Mouse (Mus musculus) CH12.LX (cell line): Measurements from ENCODE around the gene Sphk2. TPM values are rescaled to one million over a fixed set of nuclear protein-coding genes. Genes with fewer than 3 reads are reported as not detected.

ENCODE experiments used
- DNase-seq: peaks from one replicate; pipeline ENCODE4 v3.0.0-alpha.2; 2013; ENCODE audit errors: extremely low read depth
- H3K27ac ChIP-seq: 2 replicates; pipeline ENCODE4 v1.5.1; 2012; ENCODE audit warnings: low read depth, mild to moderate bottlenecking, control low read depth, moderate library complexity; ENCODE audit not compliant: insufficient read depth
- H3K27me3 ChIP-seq: replicated peaks from 2 replicates; pipeline ENCODE3; 2012; ENCODE audit warnings: inconsistent platforms
- H3K36me3 ChIP-seq, 2 experiments: replicated peaks in 1 of 2; 2 replicates each; pipeline versions ENCODE3 to v1.6.1; 2012; ENCODE audit warnings: inconsistent platforms in 1 of 2, low read length in 1 of 2, mild to moderate bottlenecking in 1 of 2, mixed read lengths in 1 of 2, moderate library complexity in 1 of 2; ENCODE audit not compliant: control insufficient read depth in 1 of 2, insufficient read depth in 1 of 2
- H3K4me1 ChIP-seq, 2 experiments: 2 replicates each; pipeline ENCODE4 v1.6.1; 2012; ENCODE audit warnings: inconsistent platforms in 1 of 2, moderate library complexity in 1 of 2; ENCODE audit not compliant: insufficient read depth in 2 of 2, control insufficient read depth in 1 of 2
- H3K4me2 ChIP-seq: 2 replicates; pipeline ENCODE4 v1.6.1; 2012; ENCODE audit warnings: low read depth, mild to moderate bottlenecking, control low read depth; ENCODE audit not compliant: poor library complexity, insufficient read depth, severe bottlenecking
- H3K4me3 ChIP-seq, 3 experiments: fragments of 150-350 bp in 1 of 3; sonication (generic) in 1 of 3; replicated peaks in 1 of 3; 2 replicates each; pipeline versions ENCODE3 to v1.5.1; 2011 to 2012; ENCODE audit warnings: low read depth in 2 of 3, low read length in 2 of 3, mild to moderate bottlenecking in 2 of 3, moderate library complexity in 2 of 3, control low read depth in 1 of 3, improper control_type of control experiment in 1 of 3, inconsistent platforms in 1 of 3, mixed read lengths in 1 of 3; ENCODE audit not compliant: poor library complexity in 1 of 3
- H3K79me2 ChIP-seq: replicated peaks from 2 replicates; pipeline ENCODE4 v1.6.1; 2012; ENCODE audit warnings: mild to moderate bottlenecking, moderate library complexity; ENCODE audit not compliant: control insufficient read depth, poor library complexity, insufficient read depth, severe bottlenecking; ENCODE audit errors: extremely low read depth
- H3K9ac ChIP-seq: 2 replicates; pipeline ENCODE4 v1.6.1; 2012; ENCODE audit warnings: low read depth, mild to moderate bottlenecking, control low read depth, moderate library complexity; ENCODE audit not compliant: insufficient read depth
- H3K9me3 ChIP-seq: replicated peaks from 2 replicates; pipeline ENCODE3; 2012; ENCODE audit warnings: low read length, inconsistent platforms, mixed read lengths
- BHLHE40 ChIP-seq: IDR thresholded peaks from 2 replicates; pipeline ENCODE4 v1.6.1; 2011; ENCODE audit warnings: mild to moderate bottlenecking, low read depth, low read length, improper control_type of control experiment
- CTCF ChIP-seq, 2 experiments: IDR thresholded peaks in 1 of 2; conservative IDR thresholded peaks in 1 of 2; 2 replicates each; pipeline ENCODE4 v1.5.1; 2011 to 2012; ENCODE audit warnings: low read depth in 2 of 2, low read length in 2 of 2, improper control_type of control experiment in 1 of 2, inconsistent platforms in 1 of 2, mild to moderate bottlenecking in 1 of 2, moderate library complexity in 1 of 2
- GABPA ChIP-seq: IDR thresholded peaks from 2 replicates; pipeline ENCODE4 v1.6.1; 2012; ENCODE audit warnings: low read depth, low read length, improper control_type of control experiment, inconsistent platforms; ENCODE audit not compliant: insufficient replicate concordance
- MAX ChIP-seq: IDR thresholded peaks from 2 replicates; pipeline ENCODE4 v1.6.1; 2011; ENCODE audit warnings: low read length, improper control_type of control experiment
- MXI1 ChIP-seq: IDR thresholded peaks from 2 replicates; pipeline ENCODE4 v1.6.1; 2011; ENCODE audit warnings: mild to moderate bottlenecking, low read depth, low read length, improper control_type of control experiment
- RAD21 ChIP-seq: IDR thresholded peaks from 2 replicates; pipeline ENCODE4 v1.6.1; 2011; ENCODE audit warnings: low read depth, mild to moderate bottlenecking, low read length, improper control_type of control experiment, moderate library complexity
- RCOR1 ChIP-seq: conservative IDR thresholded peaks from 2 replicates; pipeline ENCODE4 v1.6.1; 2012; ENCODE audit warnings: low read depth, mild to moderate bottlenecking, inconsistent platforms, low read length, improper control_type of control experiment
- SIN3A ChIP-seq: IDR thresholded peaks from 2 replicates; pipeline ENCODE4 v1.6.1; 2012; ENCODE audit warnings: low read length, improper control_type of control experiment, inconsistent platforms
- SMC3 ChIP-seq: IDR thresholded peaks from 2 replicates; pipeline ENCODE4 v1.6.1; 2011; ENCODE audit warnings: low read depth, low read length, improper control_type of control experiment
- ZMIZ1 ChIP-seq: IDR thresholded peaks from 2 replicates; pipeline ENCODE4 v1.6.1; 2012; ENCODE audit warnings: low read depth, mild to moderate bottlenecking, inconsistent platforms, low read length, improper control_type of control experiment
- dilution Hi-C: fragments of 300-500 bp; cut with MboI; formaldehyde crosslinking; loops from 2 replicates; pipeline ENCODE4 v1.14.3; 2020; ENCODE audit warnings: low sequenced_read_pairs; ENCODE audit not compliant: extremely low pct_unique_long_range_greater_than_20kb, extremely low pct_ligation_motif_present
- in situ Hi-C: fragments of 300-500 bp; cut with MboI; formaldehyde crosslinking; loops from 3 replicates; pipeline ENCODE4 v1.14.3; 2019; ENCODE audit warnings: low sequenced_read_pairs, low pct_ligation_motif_present, low pct_unique_long_range_greater_than_20kb, mixed read lengths
- polyA plus RNA-seq: library from polyadenylated mRNA; unstranded; fragments of >175 nt; gene quantifications from 2 replicates; pipeline ENCODE4 v1.2.1, GENCODE M21; 2012; ENCODE audit warnings: low read depth; ENCODE audit not compliant: insufficient read length
- total RNA-seq, 2 experiments: library from RNA; depleted of rRNA; stranded (reverse); fragments of 300-350 nt in 1 of 2; fragments of >200 nt in 1 of 2; gene quantifications; 2 replicates each; pipeline ENCODE4 v1.2.3; 2012 to 2014

Gene Sphk2
- total and polyA plus RNA-seq, 3 experiments: 9.4 to 22.4 (median 16.6) TPM

DNA sequence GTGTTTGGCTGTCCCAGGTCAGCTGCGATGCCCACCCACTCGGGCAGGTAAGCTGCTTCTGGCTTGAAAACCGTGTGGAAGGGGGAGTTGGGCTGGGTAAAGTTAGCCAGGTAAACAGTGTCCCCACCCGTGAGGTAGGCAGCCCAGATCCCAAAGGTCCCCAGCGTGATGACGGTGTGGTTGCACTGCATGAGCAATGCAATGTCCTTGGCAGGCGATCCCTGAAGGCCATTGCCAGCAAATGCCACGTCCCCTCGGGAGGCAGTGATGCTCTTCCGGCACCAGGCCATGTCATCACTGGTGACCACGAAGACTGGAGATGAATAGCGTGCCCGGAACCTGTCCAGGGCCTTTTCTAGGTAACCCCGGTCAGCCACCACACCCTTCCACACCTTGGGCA lies 39.3 kb downstream of the Sphk2 start:
- Histone ChIP-seq H3K4me1 (peaks cover 31 to 50% of the 10 kb centered on the region in 2 experiments), H3K9me3 (no peaks in the 10 kb centered on the region), H3K27ac (no peak overlapping the region), H3K79me2 (no peaks in the 10 kb centered on the region), H3K4me3 (no peak overlapping the region), H3K4me2 (no peak overlapping the region), H3K36me3 (no peaks in the 10 kb centered on the region), H3K27me3 (no peaks in the 10 kb centered on the region), H3K9ac (no peak overlapping the region)
- no peak for DNase-seq
- dilution Hi-C loops (no loop called here), in situ Hi-C loops (no loop called here)
- TF ChIP-seq MXI1: no peak
- TF ChIP-seq BHLHE40: no peak
- TF ChIP-seq CTCF (conservative IDR thresholded peaks at IDR 0.05 in 1 of 2, IDR thresholded peaks at IDR 0.05 in 1 of 2; ENCODE audit: low read depth in 2 of 2, low read length in 2 of 2): no peak

DNA sequence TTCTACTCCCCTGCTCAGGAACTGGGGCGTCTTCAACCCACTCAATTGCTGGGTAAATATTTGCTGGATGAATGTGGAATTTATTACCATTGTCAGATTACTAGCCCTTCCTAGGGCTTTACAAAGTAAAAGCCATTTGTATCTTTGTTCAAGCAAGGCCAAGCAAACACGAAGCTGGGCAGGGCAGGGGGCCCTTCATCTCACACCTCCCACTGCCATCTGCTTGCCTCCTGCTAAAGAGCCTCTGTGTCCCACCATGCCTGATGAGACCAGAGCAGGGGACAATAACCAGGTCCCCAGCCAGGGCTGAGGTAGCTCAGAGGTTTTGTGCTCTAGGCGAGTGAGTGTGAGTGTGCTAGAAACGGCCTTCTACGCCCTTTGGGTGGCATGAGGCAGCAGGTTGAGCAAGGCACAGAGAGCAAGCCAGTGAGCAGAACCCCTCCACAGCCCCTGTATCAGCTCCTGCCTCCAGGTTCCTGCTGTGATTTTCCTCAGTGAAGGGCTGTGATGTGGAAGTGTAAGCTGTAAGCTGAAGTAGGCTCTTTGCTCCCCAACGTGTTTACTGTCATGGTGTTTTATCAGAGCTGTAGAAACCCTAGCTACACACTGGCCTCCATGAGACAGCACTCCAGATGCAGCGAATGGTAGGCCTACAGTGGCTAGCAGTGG lies 40.0 kb downstream of the Sphk2 start:
- H3K79me2 ChIP-seq: no peaks in the 10 kb centered on the region
- TF ChIP-seq RCOR1 (no peak), ZMIZ1 (no peak), MAX (no peak), SIN3A (no peak), CTCF (conservative IDR thresholded peaks at IDR 0.05 in 1 of 2, IDR thresholded peaks at IDR 0.05 in 1 of 2; ENCODE audit: low read depth in 2 of 2, low read length in 2 of 2) (no peak)
- H3K27me3 ChIP-seq: no peaks in the 10 kb centered on the region

GRCm38 (mm10) chr7:45668921-45669320 lies 48.9 kb downstream of the Sphk2 start:
- H3K27me3 ChIP-seq: peaks cover 1% of the 10 kb centered on the region
- no peak for DNase-seq
- in situ Hi-C loops: no loop called here
- peaks cover 0 to 7% of the 10 kb centered on the region in 2 experiments; a peak in 1 of 4 replicates for H3K4me1 ChIP-seq
- H3K36me3 ChIP-seq: no peaks in the 10 kb centered on the region
- dilution Hi-C loops: no loop called here
- no peak overlapping the region for H3K4me2 ChIP-seq
- H3K9me3 ChIP-seq: peaks cover 12% of the 10 kb centered on the region
- no peak overlapping the region for H3K9ac ChIP-seq
- H3K4me3 ChIP-seq: no peak overlapping the region
- peak; percentile 30 for TF ChIP-seq RAD21
- TF ChIP-seq RCOR1: no peak
- no peak for TF ChIP-seq GABPA
- TF ChIP-seq SMC3: peak; percentile 14; the same call in 1 of the 2 replicates
- no peak for TF ChIP-seq MXI1
- TF ChIP-seq CTCF (conservative IDR thresholded peaks at IDR 0.05 in 1 of 2, IDR thresholded peaks at IDR 0.05 in 1 of 2; ENCODE audit: low read depth in 2 of 2, low read length in 2 of 2): peak; percentile 9 to 47; a peak in 2 of 4 replicates
- H3K79me2 ChIP-seq: no peaks in the 10 kb centered on the region
- no peak overlapping the region for H3K27ac ChIP-seq

More for the DNA sequence above, 40.0 kb downstream of the Sphk2 start:
- dilution Hi-C loops: no loop called here
- Histone ChIP-seq H3K36me3 (no peaks in the 10 kb centered on the region), H3K9ac (no peak overlapping the region), H3K27ac (no peak overlapping the region), H3K4me1 (peaks cover 25 to 43% of the 10 kb centered on the region in 2 experiments), H3K4me2 (no peak overlapping the region), H3K9me3 (no peaks in the 10 kb centered on the region), H3K4me3 (no peak overlapping the region)
- in situ Hi-C loops: no loop called here
- no peak for DNase-seq
